Mouse (Mus musculus) layer of hippocampus, adult 9-10 months (tissue): ENCODE measurements around the gene Dbp.
A peak's percentile ranks its signal among the peaks of the same experiment; 100 is the strongest.
"Not testable (repeated sequence)": the region's sequence is repeated elsewhere in the genome, so short reads cannot be mapped to it uniquely, and the experiment has no call there.

Experiments used
- DNase-seq: peaks from one replicate; pipeline ENCODE4 v3.0.0; 2022; ENCODE audit warnings: low spot score

The Dbp gene

DNA sequence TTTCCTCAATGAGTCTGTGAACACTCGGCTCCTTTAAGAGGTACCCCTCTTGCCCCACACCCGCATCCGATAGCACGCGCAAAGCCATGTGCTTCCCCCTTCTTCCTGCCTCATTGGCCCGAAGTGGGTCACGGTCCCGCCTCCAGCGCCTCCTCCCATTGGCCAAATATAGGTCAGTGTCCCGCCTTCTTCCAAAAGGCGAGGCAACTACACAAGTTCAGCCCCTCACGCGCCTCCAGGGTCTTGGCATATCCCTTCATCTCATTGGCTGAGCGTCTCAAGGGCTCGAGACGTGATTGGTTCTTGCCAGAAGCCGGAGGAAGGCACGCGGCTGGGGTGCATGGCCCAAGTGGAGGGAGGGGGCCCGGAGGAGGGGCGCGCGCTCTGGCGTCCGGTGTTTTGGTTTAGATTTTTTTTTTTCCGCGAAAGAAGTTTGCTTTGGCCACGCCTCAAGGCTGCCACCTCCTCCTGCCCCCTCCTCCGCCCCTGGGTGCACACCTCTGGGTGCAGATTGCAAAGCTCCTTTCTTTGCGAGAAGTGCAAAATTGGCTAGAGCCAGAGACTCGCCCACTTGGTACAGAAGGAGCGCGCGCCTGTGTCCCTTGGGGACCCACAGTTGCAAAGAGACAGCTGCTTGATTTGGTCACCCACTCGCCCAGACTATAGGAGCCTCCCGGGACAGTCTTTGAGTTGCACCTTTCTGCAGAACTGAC, at the start of gene Dbp:
Gene Dbp, plus strand, starts transcription at position 359 of the 713 bp plus-strand sequence.
- peak; percentile 99 for DNase-seq

GRCm38 (mm10) chr7:45660746-45661478, 44.0 kb upstream of the Dbp start:
- DNase-seq, result no peak

DNA sequence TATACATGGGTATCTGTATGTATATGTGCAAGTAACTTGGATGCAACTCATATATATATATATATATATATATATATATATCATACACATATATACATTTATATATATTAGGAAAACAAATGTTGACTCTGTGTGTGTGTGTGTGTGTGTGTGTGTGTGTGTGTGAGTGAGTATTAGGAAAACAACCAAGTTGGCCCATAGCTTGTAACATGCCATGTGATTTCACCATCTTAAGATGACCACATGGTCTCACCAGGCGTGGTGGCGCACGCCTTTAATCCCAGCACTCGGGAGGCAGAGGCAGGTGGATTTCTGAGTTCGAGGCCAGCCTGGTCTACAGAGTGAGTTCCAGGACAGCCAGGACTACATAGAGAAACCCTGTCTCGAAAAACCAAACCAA, 43.2 kb upstream of the Dbp start:
- not testable (repeated sequence) for DNase-seq

- no peak for DNase-seq
Measured at GRCm38 (mm10) chr7:45665303-45666138, 39.4 kb upstream of the Dbp start.

- DNase-seq, result no peak
Measured at GRCm38 (mm10) chr7:45666161-45666560, 38.7 kb upstream of the Dbp start, which contains the start of gene Fut2. Gene Fut2, minus strand, starts transcription at chr7:45666394.

- no peak for DNase-seq
Measured at GRCm38 (mm10) chr7:45667761-45668160, 37.1 kb upstream of the Dbp start.

DNA sequence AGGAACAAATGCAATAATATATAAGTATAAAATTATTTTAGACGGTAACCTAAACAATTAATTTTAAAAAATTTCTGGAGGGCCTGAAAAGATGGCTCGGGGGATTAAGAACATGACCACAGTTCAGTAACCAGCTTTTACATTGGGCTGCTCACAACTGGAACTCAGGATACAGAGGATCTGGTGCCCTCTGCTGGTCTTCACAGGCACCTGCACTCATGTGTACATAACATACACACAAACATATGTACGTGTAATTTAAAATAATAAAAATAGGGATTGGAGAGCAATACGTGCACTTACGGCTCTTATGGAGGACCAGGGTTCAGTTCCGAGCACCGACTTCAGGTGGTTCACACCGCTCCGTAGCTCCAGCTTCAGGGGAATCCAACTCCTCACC, 36.0 kb upstream of the Dbp start:
- DNase-seq, result no peak

GRCm38 (mm10) chr7:45677627-45678295, 27.1 kb upstream of the Dbp start:
- DNase-seq, result no peak

GRCm38 (mm10) chr7:45678513-45678912, 26.4 kb upstream of the Dbp start:
- DNase-seq, result no peak

- DNase-seq, result no peak
Measured at GRCm38 (mm10) chr7:45679966-45680621, 24.8 kb upstream of the Dbp start.

DNA sequence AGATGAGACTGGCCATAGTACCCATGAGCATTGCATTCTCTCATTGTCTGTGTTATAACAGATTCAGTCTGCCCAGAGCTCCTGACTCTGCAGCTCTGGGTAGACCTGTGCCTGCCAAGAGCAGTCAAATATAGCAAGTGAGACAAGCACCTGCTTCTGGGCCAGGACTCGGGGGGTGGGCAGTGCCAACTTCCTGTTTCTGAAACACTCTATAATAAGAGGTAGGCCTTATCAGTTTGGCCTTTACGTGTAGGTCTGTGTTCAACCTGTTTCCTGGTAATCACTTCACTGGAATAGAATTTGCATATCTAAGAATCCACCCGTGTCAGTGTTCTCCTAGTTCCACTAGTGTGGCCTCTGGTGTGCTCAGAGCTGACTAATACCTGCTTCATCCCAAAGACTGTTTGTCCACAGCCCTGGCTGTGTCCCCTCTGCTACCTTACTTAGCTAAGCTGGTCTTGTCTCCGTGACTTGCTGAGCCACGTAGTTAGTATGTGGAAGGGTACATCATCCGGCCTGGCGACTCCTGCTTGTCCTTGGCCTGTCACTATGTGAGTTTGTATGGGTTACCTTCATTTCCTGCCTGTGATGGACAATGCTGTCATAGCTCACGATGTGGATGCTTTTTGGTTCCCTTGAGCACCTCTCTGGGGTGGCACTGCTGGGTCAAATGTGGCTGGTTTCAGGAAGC, 23.7 kb upstream of the Dbp start:
- DNase-seq, result no peak

- peak; percentile 78 for DNase-seq
Measured at GRCm38 (mm10) chr7:45682144-45683126, 22.5 kb upstream of the Dbp start.

DNA sequence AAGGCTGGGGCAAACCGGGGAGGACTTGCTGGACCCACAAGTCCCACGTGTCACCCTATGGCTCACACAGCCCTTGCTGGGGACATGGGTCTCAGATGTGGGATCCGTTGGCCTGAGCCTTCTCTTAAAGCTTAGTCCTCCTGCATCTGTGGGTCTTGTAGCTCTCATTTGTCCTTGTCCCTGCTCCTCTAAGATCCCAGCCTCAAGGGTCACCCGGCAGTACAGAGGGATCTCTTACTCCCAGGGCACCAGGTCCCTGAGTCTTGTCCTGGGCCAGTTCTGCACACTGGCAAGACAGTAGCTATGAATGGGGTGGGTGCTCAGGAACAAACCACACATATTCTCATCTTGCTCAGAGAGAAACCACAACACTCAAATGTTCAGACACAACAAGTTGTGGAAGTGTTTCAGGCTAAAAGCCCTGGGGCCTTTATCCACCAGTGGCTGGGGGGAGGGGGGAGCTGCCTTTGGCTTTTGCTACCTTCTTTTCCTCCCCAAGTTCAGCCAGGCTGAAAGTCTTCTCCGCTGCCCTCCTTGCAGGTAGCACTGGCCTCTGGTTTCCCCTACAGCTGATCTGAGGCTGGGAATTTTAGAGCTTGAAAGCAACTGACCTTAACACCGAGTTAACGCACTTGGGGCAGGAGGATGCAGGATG, 21.4 kb upstream of the Dbp start, which contains the start of gene Ntn5:
Gene Ntn5, plus strand, starts transcription at position 627 of the 655 bp plus-strand sequence.
- DNase-seq, result no peak

- DNase-seq, result no peak
Measured at GRCm38 (mm10) chr7:45685811-45686210, 19.1 kb upstream of the Dbp start.

- DNase-seq, result no peak
Measured at GRCm38 (mm10) chr7:45686841-45687240, 18.0 kb upstream of the Dbp start.

DNA sequence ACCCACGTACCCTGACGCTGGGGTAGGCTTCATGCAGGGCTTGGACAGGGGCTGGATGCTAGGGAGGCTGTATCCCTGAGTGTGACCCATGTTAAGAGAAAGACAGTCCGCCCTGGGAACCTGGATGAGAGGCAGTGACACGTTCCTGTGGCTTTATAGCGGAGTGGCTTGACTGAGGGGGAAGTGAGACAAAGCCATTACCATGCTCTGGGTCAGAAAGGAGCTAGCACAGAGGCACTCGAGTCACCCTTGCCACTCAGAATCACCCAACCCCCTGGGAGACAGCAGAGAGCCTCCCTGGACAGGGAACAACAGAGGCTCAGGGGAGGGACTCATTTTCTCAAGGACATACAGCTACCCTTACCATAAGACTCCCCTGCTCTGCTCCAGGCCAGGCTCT, 15.8 kb upstream of the Dbp start:
- no peak for DNase-seq

- no peak for DNase-seq
Measured at GRCm38 (mm10) chr7:45689800-45690199, 15.1 kb upstream of the Dbp start.

DNA sequence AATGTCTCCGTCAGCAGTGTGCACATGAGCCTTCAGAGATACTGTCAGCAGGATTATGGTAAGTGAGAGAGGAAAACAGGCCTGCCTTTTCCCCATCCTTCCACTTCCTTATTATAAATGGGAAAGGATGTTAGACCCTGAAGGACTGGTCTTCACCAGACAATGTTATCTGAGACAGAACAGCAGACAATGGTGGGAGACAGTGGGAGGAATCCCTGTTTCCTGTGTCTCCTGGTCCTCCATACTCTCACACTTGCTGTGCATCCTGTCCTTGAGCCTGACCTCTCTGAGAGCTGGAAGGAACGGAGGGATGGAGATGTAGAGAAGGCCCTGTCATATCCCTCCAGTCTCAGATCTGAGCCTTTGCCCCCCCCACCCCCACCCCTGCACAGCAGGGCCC, 12.5 kb upstream of the Dbp start:
- DNase-seq, result no peak
